Mouse (Mus musculus): ENCODE data around the gene Ddx17.

Ddx17 gene

GRCm38 (mm10) chr15:79525979-79526768 is 20.4 kb downstream of the Ddx17 start:
- in situ Hi-C loops (cut with MboI; ENCODE audit: low pct_unique_long_range_greater_than_20kb in 1 of 2, low sequenced_read_pairs in 2 of 2, unreplicated experiment in 1 of 2), result no loop called here

GRCm38 (mm10) chr15:79525564-79525963 is 21.0 kb downstream of the Ddx17 start:
- in situ Hi-C loops (cut with MboI; ENCODE audit: low pct_unique_long_range_greater_than_20kb in 1 of 2, low sequenced_read_pairs in 2 of 2, unreplicated experiment in 1 of 2), result no loop called here

- in situ Hi-C loops (cut with MboI; ENCODE audit: low pct_unique_long_range_greater_than_20kb in 1 of 2, low sequenced_read_pairs in 2 of 2, unreplicated experiment in 1 of 2), result no loop called here
These were observed 26.9 kb downstream of the Ddx17 start for GRCm38 (mm10) chr15:79519400-79520220.

GRCm38 (mm10) chr15:79518571-79518970 is 28.0 kb downstream of the Ddx17 start:
- in situ Hi-C loops (cut with MboI; ENCODE audit: low pct_unique_long_range_greater_than_20kb in 1 of 2, low sequenced_read_pairs in 2 of 2, unreplicated experiment in 1 of 2), result no loop called here

GRCm38 (mm10) chr15:79517710-79518109 is 28.8 kb downstream of the Ddx17 start:
- in situ Hi-C loops (cut with MboI; ENCODE audit: low pct_unique_long_range_greater_than_20kb in 1 of 2, low sequenced_read_pairs in 2 of 2, unreplicated experiment in 1 of 2), result no loop called here

- in situ Hi-C loops (cut with MboI; ENCODE audit: low pct_unique_long_range_greater_than_20kb in 1 of 2, low sequenced_read_pairs in 2 of 2, unreplicated experiment in 1 of 2), result no loop called here
These were observed 30.1 kb downstream of the Ddx17 start, which contains the start of gene Kdelr3 for GRCm38 (mm10) chr15:79516171-79517096. Kdelr3 (plus strand) TSS chr15:79516411.

GRCm38 (mm10) chr15:79513940-79514339 is 32.6 kb downstream of the Ddx17 start:
- in situ Hi-C loops (cut with MboI; ENCODE audit: low pct_unique_long_range_greater_than_20kb in 1 of 2, low sequenced_read_pairs in 2 of 2, unreplicated experiment in 1 of 2), result no loop called here

GRCm38 (mm10) chr15:79511553-79512320 is 34.8 kb downstream of the Ddx17 start:
- in situ Hi-C loops (cut with MboI; ENCODE audit: low pct_unique_long_range_greater_than_20kb in 1 of 2, low sequenced_read_pairs in 2 of 2, unreplicated experiment in 1 of 2), result no loop called here

GRCm38 (mm10) chr15:79510425-79510824 is 36.1 kb downstream of the Ddx17 start:
- in situ Hi-C loops (cut with MboI; ENCODE audit: low pct_unique_long_range_greater_than_20kb in 1 of 2, low sequenced_read_pairs in 2 of 2, unreplicated experiment in 1 of 2), result no loop called here

GRCm38 (mm10) chr15:79509998-79510397 is 36.5 kb downstream of the Ddx17 start:
- in situ Hi-C loops (cut with MboI; ENCODE audit: low pct_unique_long_range_greater_than_20kb in 1 of 2, low sequenced_read_pairs in 2 of 2, unreplicated experiment in 1 of 2), result no loop called here

GRCm38 (mm10) chr15:79507055-79507828 is 39.3 kb downstream of the Ddx17 start:
- in situ Hi-C loops (cut with MboI; ENCODE audit: low pct_unique_long_range_greater_than_20kb in 1 of 2, low sequenced_read_pairs in 2 of 2, unreplicated experiment in 1 of 2), result no loop called here

- in situ Hi-C loops (cut with MboI; ENCODE audit: low pct_unique_long_range_greater_than_20kb in 1 of 2, low sequenced_read_pairs in 2 of 2, unreplicated experiment in 1 of 2), result no loop called here
These were observed 40.1 kb downstream of the Ddx17 start for GRCm38 (mm10) chr15:79506460-79506859.

GRCm38 (mm10) chr15:79505616-79506283 is 40.8 kb downstream of the Ddx17 start:
- in situ Hi-C loops (cut with MboI; ENCODE audit: low pct_unique_long_range_greater_than_20kb in 1 of 2, low sequenced_read_pairs in 2 of 2, unreplicated experiment in 1 of 2), result no loop called here

GRCm38 (mm10) chr15:79504707-79505452 is 41.7 kb downstream of the Ddx17 start, which contains the start of gene Kcnj4:
Kcnj4 (minus strand) TSS chr15:79505241.
- in situ Hi-C loops (cut with MboI; ENCODE audit: low pct_unique_long_range_greater_than_20kb in 1 of 2, low sequenced_read_pairs in 2 of 2, unreplicated experiment in 1 of 2), result no loop called here

GRCm38 (mm10) chr15:79503438-79503837 is 43.1 kb downstream of the Ddx17 start:
- in situ Hi-C loops (cut with MboI; ENCODE audit: low pct_unique_long_range_greater_than_20kb in 1 of 2, low sequenced_read_pairs in 2 of 2, unreplicated experiment in 1 of 2), result no loop called here

- in situ Hi-C loops (cut with MboI; ENCODE audit: low pct_unique_long_range_greater_than_20kb in 1 of 2, low sequenced_read_pairs in 2 of 2, unreplicated experiment in 1 of 2), result no loop called here
These were observed 43.6 kb downstream of the Ddx17 start for GRCm38 (mm10) chr15:79502891-79503341.

All from mouse embryonic stem cell (cell line).